Mouse (Mus musculus) layer of hippocampus, adult 9-11 months (tissue): ENCODE measurements around the gene Midn.

Experiments
- DNase-seq: peaks from one replicate; pipeline ENCODE4 v3.0.0; 2022

Midn gene

DNA sequence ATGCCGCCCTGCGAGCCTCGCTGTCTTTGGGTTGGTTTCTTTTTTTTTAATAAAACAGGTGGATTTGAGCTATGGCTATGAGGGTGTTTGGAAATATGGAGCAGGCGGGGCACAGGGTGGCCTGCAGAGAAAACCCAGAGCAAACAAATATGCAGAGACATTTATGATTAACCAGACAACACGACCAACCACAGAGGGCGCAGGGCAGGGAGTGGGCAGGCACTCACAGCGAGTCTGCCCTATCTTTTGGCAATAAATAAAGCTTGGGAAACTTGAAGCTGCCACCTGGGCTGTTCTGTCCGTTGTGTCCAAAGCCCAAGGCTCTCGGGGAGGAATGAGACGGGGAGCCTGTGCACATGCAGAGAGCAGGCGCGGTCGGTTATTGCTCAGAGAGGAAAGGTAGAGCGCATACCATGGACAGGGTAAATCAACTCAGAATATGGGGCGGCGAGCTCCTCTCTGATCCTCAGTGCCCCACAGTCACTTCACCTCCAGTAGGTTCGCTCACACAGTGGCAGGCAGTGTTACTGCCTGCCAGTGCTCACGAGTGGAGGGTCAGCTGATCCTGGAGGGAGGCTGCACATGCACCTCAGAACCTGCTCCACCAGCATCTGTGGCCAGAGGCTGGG lies 17.6 kb upstream of the Midn start:
- DNase-seq = no peak

DNA sequence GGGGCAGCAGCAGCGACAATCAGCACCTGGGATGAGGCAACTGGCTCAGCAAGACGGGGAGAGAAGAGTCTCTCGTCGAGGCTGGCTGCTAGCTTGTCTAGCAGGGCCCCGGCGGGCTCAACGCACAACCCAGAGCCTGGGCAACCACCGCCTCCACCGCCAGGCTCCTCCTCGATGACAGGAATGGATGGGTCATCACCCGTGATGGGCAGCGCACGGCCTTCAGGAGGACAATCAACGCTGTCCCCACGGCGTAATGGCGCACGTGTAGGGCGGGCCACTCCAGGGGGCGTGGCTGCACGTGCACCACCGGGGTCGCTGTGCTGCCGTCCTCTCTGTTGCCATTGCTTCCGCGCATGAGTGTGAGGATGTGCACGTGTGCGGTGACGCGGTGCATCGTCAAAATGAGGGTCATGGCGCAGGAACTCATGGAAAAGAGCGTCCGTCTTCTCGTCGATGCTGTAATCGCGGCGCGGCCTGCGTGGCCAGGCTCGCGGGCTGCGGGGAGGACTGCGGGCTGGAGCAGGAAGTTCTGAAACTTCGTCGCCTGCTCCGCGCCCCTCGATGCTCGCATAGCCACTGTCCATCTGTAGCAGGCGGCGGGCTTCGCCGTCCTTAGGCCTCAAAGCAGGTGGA lies 16.6 kb upstream of the Midn start:
- no peak for DNase-seq

DNA sequence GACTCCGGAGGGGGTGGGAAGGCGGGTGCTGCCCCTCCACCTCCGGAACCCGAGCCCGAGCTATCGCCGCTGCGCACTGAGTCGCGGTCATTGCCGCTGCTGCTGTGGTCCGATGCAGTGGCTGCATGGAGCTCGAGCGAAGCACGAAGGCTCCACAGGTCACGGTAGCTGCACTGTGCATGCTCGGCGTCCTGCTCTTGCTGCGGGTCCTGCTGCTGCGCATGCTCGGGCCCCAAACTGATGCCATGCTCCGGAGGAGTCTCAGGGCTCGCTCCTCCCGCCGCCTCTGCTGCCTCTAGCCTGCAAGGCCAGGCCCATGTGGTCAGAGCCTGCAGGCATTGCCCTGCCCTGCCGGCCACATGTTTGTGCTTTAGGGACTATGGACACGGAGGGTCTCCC lies 16.1 kb upstream of the Midn start:
- DNase-seq = no peak

DNA sequence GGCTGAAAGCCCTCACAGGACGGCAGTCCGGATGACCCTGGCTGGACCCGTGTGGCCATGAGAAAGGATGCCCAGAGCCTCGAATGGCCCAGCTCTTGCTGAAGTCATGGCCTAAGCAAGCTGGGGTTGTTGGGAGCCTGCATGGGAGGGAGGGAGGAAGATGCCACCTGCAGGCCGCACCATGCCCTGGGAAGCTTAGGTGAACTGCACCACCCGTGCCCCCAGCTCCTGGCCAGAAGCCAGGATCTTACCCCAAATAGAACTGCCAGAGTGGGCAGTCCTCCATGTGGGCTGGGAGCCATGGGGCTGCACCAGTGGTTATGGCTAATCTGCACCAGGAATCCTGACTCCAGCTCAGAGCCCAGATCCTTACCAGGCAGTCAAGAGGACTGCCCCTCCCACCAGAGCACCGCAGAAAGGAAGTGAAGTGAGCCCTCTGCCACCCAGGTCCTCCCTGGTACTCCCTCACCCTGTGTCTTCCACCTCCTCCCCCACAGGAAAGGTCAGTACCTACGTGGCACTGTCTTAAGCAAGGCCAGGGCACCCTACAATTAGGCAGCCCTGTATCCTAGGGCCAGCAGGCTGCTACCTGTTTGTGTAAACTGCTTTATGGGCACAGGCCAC lies 14.7 kb upstream of the Midn start:
- no peak for DNase-seq

DNA sequence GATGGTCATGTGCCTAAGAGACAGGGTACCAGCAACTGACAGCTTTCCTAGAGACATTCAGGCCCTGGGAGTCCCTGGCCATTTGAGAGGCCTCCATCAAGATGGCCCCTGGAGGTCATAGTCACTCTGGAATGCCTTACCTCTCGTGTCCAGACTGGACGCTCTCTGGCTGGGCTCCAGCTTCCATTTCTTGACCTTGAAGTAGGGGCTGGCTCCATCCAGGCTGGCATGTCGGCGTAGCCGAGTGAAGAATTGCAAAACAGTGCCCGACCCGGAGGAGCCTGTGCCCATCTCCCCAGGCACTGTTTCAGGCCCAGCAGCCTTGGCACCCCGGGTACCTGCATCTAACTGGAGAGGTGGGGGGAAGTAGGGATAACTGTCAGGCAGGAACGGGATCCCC lies 13.7 kb upstream of the Midn start:
- no peak for DNase-seq

DNA sequence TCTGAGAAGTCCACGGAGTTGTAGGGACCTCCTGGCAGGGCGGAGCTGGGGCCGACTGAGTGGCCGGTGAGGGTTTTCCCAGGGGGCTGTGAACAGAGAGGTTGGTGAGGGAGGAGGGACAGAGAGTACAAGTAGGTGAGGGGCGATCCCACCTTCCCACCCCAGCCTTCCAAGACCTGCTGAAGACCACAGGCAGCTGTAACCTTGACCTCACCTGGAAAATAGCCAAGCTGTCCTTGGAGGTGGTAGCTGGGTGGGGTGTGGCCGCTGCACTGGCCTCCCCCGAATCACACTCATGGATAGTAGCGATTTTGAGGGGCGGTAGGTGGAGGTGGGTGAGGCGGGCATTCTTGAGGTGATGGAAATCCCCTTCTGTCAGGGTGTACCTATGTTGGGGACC lies 12.9 kb upstream of the Midn start:
- no peak for DNase-seq

DNA sequence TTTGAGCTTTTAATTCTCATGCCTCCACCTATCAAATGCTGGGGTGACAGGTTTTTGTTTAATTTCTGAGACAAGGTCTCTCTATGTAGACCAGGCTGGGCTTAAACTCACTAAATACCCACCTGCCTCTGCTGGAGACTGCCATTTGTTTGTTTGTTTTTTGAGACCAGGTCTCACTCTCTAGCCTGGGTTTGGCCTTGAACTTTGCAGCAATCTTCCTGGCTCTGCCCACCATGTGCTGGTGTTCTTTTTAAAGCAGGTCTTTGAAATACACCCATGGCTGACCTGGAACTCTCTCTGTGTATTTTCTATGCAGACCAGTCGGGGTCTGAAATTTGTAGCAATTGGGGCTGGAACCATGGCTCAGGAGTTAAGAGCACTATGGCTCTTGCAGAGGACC lies 12.4 kb upstream of the Midn start:
- DNase-seq = no peak

DNA sequence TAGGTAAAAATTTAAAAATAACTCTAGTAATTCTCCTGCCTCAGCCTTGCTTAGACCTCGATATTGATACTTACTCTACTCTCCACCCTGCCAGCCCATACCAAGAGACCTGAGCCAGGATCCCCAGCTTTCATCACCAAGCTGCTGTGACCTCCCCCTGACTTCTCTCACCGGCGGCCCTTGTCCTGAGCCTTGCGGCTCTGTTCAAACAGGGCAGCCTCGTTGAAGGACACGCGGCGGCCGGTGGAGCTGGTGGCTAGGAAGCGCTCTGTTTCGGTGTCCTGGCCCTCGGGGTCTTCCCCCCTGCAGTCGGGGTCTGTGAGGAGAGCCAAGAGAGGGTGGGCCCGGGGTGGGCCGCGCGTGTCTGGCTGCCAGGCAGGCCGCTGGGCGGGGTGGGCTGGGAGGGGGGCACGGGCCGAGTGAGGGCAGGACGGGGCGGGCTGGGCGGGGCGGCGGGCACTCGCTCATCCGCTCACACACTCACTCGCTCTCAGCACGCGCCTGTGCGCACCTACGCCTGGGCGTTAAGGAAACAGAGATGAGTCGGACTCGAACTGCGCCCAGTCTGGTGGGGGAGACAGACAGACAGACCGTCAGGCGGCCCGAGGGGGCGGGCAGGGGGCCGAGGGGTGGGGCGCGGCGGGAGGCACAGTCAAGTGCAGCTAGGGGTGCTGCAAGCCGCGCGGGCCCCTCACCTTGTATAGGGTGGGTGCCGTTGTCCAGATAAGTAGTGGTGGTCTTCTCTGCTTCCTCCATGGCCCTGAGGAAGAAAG lies 11.7 kb upstream of the Midn start:
- no peak for DNase-seq

DNA sequence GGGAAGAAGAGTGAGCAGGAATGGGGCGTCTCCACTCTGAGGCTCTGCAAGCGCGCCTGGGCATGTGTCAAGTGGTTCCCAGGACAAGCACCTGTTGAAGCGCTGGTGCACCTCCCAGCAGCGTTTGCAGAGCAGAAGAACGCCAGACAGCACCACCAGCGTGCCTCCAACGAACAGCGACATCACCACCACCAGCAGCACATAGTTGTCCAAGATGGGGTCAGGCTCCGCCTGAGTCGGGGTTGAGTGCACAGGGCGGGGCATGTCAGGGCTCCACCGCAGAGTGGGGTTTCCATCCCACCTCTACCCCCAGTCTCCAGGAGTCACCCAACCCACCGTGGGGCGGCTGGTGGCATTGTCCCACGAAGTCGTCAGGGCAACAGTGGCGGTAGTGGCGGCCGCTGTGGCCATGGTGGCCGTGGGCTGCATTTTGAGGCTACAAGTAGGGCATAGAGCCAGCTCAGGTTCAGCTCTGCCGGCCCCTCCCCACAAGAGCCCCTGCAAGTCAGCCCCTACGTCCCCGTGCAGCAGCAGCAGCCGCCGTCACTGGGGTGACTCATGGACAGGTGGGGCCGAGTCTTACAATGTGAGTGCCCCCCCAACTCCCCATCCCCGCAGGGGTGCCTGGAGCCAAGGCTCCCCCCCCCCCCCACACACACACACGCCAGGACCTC lies 11.0 kb upstream of the Midn start:
- peak; percentile 73 for DNase-seq

DNA sequence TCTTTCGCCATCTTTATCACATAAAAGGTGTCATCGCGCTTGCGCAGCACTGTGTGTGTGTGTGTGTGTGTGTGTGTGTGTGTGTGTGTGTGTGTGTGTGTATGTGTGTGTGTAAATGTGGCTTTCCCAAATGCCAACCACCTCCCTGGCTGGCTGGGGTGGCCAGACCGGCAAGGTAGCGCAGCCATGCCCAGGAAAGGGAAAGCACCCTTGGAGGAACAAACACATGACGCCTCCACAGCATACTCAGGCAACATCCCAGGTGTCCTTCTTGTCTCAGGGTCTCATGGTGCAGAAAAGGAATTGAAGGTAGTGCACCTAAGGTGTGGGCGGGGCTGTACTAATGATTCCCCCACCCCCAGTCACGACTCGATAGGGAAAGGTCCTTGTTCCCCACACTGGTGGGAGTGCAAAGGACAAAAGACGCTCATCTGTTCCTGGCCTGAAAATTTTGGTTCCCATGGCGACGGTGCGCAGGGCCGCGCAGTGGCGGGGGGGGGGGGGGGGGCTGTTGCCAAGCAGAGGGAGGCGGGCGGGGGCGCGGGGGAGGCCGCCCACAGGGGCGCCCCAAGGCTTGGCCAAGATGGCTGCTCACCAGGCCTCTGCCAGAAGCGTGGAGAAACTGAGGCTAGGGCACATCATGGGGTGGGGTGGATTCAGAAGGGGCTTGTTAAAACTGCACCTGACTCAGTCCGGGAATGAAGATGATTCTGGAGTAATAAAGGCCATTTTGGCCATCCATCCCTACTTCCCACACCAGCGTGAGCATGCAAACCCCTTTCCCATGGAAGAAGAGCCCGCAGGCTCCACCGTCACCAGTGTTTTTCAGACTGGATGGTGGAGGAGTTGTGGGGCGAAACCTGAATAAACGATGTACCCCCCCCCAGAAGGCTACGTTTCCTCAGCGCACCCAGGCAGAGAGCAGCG lies 10.2 kb upstream of the Midn start:
- DNase-seq = peak; percentile 72

DNA sequence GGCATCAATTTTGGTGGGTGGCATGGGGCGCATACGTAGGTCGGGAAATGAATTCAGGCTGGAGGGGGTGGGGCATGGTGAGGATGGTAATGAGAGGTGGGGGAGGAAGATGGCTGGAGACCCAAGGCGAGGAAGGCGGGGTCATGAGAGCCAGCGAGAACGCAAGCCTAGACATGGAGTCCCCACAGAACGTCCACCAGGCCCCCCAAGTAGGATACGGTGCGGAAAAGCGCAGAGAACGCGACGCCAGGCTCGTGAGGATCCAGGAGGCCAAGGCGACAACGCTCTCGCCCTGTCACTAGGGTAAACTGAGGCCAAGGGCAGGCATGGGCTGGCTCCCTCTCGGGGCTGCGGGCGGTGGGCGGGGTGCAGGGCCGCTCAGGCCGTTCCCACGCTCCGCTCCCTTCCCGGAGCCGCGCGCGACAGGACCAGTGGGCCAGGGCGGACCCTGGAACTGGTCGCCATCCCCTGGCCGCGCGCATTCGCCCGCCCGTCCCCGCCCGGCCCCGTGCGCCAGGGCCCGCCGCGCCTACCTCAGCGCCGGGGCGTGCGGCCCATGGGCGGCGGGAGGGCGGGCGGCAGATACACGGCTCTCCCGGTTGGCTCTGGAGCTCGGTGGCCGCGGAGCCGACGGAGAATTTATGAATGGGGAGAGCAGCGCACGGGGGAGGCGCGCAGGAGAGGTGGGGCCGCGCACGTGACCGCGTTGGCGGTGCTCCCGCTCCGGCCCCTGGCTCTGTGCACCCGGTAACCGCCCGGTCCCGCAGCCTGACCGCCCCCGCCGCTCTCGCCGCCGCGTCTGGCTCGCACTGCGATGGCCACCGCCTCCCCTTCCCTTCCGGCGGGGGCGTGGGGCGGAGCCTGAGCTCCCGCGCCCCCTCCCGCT lies 9.3 kb upstream of the Midn start, which contains the start of gene Atp5d:
Gene Atp5d (plus strand): TSS at position 80 of the 886 bp plus-strand sequence.
- peak; percentile 74 for DNase-seq

DNA sequence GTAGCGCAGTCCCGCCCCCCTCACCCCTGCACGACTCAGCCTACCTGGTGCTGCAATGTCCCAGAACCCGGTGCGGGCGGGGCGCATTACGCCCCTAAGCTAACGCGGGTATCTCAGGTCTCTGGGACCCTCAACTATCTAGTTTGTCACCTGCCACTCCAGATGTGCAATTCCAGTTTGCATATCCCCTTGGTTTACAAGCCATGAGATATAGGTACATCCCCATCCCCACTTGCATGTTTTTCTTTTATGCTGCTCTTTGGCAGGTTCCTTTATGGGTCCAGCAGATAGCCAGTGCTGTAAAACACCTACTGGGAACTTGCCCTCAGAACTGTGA lies 8.7 kb upstream of the Midn start:
- no peak for DNase-seq

DNA sequence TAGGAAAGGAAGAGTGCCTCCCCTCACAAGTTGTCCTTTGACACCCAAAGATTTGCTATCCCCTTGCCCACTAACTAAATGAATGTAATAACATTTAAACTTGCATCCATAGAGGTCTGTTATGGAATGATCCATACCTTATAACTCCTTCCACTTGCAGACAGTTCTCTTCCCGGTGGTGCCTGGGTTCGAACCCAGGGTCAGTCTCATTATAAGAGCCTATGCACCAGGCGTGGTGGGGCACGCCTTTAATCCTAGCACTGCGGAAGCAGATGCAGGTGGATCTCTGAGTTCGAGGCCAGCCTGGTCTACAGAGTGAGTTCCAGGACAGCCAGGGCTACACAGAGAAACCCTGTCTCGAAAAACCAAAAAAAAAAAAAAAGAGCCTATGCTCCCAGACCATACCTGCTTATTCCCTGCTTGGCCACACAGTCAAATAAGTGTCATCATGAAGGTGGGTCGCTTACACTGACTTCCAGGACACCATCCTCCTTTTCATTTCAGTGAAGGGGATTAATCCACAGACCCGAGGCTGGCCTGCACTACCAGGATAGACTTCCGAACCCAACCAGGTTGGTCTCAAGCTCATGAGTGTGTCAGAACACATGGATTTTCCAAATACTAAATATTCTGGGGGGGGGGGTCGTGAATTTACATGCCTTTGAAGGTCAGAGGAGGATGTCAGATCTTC lies 8.0 kb upstream of the Midn start:
- DNase-seq = no peak

DNA sequence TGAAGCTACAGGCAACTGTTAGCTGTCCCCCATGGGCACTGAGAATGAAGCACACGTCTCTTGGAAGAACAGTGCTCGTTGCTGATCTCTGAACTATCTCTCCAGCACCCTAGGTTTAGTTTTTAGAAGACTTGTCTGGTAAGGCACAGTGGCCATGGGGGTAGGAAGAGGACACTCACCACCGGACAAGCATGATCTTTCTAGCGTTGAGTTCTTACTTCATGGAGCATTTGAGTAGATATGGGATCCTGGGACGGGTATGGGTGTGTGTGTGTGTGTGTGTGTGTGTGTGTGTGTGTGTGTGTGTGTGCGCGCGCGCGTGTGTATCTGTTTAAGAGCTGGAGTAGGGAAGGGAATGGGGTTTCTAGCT lies 7.4 kb upstream of the Midn start, which contains the start of gene Cbarp:
Gene Cbarp (minus strand): TSS at position 170 of the 370 bp plus-strand sequence.
- no peak for DNase-seq

DNA sequence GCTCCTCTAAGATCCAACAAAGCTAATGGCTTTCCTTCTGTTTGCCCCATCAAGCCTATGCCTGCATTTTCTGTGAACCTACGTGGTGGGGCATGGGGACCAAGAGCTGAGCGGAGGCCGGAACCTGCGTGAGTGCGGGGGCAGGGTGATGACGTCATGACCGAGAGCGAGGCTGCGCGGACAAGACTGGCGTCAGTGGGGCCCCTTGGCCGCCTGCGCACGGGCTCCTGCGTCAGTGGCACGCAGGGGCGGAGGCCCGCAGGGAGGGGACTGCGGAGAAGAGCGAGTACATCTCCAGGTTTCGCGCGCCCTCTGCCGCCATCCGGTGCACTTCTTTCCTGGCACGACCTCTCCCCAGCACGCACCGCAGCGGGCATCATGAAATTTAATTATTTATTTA lies 6.8 kb upstream of the Midn start:
- peak; percentile 98 for DNase-seq

DNA sequence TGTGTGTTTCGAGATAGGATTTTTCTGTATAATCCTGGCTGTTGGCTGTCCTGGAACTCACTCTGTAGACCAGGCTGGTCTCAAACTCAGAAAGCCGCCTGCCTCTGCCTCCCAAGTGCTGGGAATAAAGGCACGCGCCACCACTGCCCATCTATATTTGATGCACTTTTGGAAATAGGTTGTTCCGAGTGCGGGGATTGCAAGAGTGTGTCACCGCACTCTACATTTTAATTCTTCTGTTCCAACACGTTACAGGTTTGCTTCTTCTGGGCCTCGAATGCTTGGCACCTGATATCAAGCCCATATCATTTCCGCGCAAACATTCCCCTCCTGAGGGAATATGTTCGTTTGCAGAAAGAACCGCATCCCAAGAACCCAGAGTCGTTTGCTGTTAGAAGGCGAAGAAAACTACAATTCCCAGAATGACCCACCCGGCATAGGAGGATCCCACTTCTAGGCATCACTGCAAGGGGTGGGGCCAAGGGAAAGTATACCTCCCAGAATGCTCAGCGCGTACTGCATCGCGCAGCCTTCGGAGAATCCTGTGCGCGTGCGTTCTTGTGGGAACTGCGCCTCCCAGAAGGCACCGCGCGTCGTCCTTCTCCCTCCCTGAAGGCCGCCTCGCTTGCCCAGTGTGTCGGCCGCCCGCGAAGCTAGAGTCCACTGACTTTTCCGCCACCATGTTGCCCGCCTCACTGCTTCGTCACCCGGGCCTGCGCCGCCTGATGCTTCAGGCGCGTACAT lies 6.1 kb upstream of the Midn start:
- DNase-seq = peak; percentile 97

DNA sequence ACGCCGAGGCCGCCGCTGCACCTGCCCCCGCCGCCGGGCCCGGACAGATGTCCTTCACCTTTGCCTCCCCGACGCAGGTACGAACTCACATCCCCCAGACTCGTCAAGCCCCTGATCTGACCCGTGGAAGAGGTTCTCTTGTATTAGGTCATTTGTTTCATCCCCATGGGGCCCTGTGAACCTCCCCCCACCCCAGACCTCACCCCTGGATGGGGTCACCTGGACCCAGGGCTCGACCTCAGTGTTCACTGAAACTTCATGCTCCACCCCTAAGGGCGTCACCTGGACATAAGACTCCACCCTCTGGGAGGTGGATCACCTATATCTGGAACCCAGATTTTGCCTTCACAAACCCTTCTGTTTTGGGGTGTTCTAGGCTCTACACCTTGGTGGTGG lies 5.5 kb upstream of the Midn start:
- no peak for DNase-seq

DNA sequence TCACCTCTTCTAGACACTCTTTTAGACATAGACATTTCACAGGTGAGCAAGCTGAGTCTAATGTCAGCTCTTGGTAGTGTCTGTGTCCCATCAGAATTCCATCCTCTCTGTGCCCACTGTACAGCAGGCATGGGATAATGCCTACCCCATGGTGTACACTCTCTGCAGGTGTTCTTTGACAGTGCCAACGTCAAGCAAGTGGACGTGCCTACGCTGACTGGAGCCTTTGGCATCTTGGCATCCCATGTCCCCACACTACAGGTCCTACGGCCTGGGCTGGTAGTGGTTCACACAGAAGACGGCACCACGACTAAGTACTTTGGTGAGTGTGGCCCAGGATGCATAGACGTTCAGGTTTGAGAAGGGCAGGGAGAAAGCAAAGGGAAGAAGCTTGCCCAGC lies 4.4 kb upstream of the Midn start:
- DNase-seq = no peak

DNA sequence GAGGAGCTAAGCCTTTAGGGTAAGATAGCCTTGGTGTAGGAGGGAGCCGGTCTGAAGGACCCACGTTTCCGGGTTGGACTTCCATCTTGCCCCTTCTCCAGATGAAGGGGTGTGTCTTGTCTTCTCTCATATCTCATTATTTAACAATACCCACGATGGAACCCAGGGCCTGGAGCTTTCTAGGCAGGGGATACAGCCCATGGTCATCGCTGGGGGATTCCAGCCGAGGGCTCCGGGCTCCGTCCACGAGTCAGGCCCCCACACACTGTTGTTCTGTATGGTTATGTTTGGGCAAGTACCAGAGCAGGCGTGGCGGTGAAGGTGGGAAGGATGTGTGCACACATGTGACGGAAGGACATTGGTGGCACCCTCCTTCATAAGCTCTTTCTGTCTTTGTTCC lies 3.9 kb upstream of the Midn start:
- DNase-seq = peak; percentile 28
